Mouse (Mus musculus) CD4-positive, CD25-positive, alpha-beta regulatory T cell, adult 4 months (primary cell): ENCODE measurements at regions not wholly inside any gene's neighbourhood (a gene's known extent, or its start where the extent isn't known, plus 50 kb on each side); places are given as distances from the start of the nearest gene placed in this dataset.
"Not testable (repeated sequence)": the region's sequence is repeated elsewhere in the genome, so short reads cannot be mapped to it uniquely, and the experiment has no call there.

Source experiments
- ATAC-seq: one replicate; pipeline ENCODE4 v1.8.0; 2017

GRCm38 (mm10) chrX:92981141-92981540 lies 305.1 kb upstream of the Arx start:
- ATAC-seq, result no peak

DNA sequence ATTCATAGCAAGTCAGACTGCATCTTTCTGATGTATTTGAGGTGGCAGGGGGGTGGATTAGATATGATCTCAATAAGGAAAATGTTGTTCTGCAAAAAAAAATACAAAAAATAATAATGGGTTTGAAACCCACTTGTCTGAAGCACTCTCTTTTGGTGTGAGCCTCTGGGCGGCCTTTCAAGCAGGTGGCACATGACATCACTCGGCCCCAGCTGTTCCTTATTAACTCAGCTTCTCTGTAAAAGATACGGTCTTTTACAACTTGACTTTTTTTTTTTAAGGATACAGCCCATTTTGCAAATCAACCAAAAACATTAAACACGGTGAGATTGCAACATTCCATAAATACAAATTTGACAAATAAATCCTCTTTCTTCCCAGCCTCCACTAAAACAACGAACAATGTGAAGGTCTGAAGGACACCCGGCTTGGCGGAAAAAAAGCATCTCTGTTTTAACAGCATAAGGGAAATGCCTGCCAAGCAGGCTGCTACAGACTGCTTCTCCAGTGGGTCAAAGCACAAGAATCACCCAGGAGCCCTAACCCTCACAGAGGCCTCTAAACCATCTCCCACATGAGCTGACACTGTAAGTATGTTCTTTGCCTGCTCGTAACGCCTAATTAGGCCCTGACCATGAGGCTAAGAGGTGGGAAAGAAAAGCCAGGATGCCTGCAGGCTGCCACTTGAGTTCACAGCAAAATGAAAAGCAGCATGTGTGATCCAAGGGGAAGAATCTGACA lies 283.8 kb upstream of the Arx start:
- no peak for ATAC-seq

DNA sequence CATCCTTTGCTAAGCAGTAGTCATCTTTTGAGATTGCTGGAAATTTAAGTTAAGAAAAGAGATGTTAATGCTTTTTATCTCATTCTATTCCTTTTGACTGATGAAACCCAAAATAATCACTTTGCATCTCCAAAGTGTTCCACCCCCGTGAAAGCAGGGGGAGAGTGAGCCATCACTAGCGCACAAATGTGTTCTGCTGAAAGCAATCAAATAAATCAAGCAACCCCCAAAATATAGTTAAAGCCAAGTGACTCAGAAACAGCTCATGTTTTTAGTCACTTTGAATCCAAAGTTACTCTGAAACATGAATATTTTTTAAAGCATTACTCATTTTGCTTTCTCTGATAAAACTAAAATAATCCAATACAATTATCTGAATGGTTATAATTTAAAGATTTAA lies 279.6 kb upstream of the Arx start:
- no peak for ATAC-seq

GRCm38 (mm10) chrX:93011578-93011977 lies 274.7 kb upstream of the Arx start:
- no peak for ATAC-seq

GRCm38 (mm10) chrX:93016391-93016790 lies 269.9 kb upstream of the Arx start:
- no peak for ATAC-seq

DNA sequence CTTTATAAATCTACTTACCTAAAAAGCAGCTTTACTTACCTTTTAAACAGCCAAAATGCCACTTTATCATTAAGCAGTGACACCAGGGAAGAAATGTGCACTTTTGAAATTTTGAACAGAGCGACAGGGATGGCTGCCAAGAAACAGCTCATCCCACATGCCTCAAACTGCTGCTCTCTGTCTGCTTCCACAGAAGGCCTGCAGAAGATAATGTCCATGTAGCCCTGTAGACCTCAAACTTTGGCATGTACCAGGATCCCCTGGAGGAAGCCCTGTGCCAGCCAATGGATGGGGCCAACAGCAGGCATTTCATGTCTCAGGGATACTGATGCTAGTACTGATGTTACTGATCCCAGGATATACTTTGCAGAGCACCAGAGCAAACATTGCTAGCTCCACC lies 245.1 kb upstream of the Arx start:
- no peak for ATAC-seq

- no peak for ATAC-seq
These were observed 243.5 kb upstream of the Arx start for GRCm38 (mm10) chrX:93042736-93043135.

GRCm38 (mm10) chrX:93048967-93049754 lies 237.1 kb upstream of the Arx start:
- no peak for ATAC-seq

GRCm38 (mm10) chrX:93049755-93050143 lies 236.5 kb upstream of the Arx start:
- ATAC-seq, result no peak

- no peak for ATAC-seq
These were observed 226.7 kb upstream of the Arx start for GRCm38 (mm10) chrX:93059533-93059932.

GRCm38 (mm10) chrX:93068884-93069283 lies 217.4 kb upstream of the Arx start:
- ATAC-seq, result no peak

- ATAC-seq, result peak; percentile 60
These were observed 216.5 kb upstream of the Arx start for GRCm38 (mm10) chrX:93069569-93070289.

- no peak for ATAC-seq
These were observed 216.0 kb upstream of the Arx start for GRCm38 (mm10) chrX:93070290-93070611.

DNA sequence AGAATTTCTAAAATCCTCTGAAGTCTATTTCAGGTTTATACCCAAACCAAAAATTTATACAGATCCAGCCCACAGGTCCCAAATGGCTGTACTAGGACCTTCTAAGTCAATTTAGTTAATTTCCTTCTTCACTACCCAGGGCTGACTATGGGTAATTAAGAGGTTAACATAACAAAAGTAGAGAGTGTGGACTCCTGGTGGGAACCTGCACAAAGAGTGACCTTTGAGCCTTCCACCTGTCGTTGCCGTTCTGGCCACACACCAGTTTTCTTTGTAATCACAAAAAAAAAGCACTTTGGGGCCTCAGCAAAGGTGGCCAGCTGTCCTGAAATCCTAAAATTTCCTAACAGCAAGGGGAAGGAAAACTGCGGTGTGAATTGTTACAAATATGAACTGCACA lies 197.3 kb upstream of the Arx start:
- no peak for ATAC-seq

GRCm38 (mm10) chrX:93097551-93097950 lies 188.7 kb upstream of the Arx start:
- no peak for ATAC-seq

DNA sequence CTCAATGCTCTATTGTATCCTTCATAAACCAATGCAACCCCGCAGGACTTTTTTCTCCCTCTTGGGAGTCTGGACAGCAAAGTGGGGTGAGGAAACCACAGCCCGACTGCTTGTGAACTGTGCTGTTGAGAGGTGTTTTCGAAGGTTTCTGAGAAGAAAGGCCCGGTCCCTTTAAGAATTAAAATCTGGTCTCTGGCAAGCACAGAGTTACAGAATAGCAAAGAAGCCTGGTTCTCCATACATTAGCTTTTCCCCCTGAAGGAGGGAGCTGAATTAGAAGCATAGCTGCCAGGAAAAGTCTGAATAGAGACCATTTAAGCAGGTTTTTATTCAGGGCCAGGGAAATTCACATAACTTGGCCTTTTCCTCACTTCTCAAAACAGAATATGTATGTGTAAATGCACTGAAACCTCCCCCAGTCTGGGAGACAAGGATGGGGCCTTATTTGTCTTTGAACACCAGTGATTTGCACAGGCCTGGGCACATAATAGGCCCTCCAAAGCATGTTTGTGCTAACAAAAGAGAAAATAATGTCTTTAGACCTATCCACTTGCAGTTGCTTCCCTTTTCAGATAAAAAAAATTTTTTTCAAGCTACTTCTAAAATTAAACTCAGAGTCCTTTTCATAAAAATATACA lies 178.2 kb upstream of the Arx start:
- ATAC-seq, result no peak

- ATAC-seq, result not testable (repeated sequence)
These were observed 131.9 kb upstream of the Arx start for GRCm38 (mm10) chrX:93154367-93154766.

DNA sequence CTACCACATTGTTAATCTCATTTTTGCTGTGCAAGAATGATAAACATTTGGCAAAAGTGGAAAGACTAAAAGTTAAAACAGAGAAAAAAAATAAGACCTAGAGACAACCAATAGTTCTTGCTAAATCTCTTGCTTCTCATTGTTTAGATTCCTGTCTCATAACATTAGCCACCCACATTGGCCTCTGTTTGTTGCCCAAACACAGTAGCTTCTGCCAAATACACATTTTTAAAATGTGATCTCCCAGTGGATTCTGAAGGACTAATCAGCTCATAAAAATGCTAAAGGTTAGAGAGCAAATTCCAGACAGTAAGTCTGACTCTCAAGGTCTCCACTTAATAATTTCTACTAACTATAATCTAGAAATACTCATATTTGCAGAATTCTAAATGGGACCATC lies 127.1 kb upstream of the Arx start:
- ATAC-seq, result no peak

DNA sequence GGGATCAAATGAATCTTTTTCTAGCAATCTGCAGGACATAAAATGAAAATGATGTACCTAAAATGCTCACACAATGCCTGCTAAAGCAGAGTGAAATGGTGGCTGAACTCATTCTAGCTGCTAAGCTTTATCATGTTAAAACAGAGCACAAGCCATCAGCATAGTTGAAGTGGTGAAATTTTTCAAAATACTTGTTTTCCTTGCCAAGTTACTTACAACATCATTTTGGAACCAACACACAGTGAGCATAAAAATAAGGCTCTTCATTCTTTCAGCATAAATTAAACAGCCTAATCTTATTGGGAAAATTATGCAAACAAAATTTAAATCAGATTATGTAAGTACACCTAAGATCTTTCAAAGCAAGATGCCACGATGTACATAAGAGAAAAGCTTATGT lies 125.3 kb upstream of the Arx start:
- no peak for ATAC-seq
